Mouse (Mus musculus) lung, postnatal 0 days (tissue): Measurements from ENCODE around the gene Trap1. TPM values are rescaled to one million over a fixed set of nuclear protein-coding genes. Genes with fewer than 3 reads are reported as not detected.

ENCODE experiments used
- ATAC-seq: fragments of 200-750 bp; cut with Nextera tagmentation; 2 replicates; pipeline ENCODE4 v1.8.0; 2017; ENCODE audit warnings: moderate library complexity
- DNase-seq: peaks from one replicate; pipeline ENCODE4 v3.0.0-alpha.2; 2016; ENCODE audit warnings: low spot score
- H3K27ac ChIP-seq: fragments of 300-500 bp; sonication (generic); 2 replicates; pipeline ENCODE4 v1.5.1; 2014; ENCODE audit warnings: antibody characterized with exemption, mild to moderate bottlenecking, low read length, mixed read lengths
- H3K27me3 ChIP-seq: fragments of 300-500 bp; sonication (generic); replicated peaks from 2 replicates; pipeline ENCODE4 v1.6.1; 2014; ENCODE audit warnings: low read length, mixed read lengths; ENCODE audit not compliant: insufficient read depth
- H3K36me3 ChIP-seq: fragments of 300-500 bp; sonication (generic); 2 replicates; pipeline ENCODE4 v1.6.1; 2014; ENCODE audit warnings: low read length, mixed read lengths; ENCODE audit not compliant: insufficient read depth
- H3K4me1 ChIP-seq: fragments of 300-500 bp; sonication (generic); 2 replicates; pipeline ENCODE4 v1.6.1; 2014; ENCODE audit warnings: antibody characterized with exemption, low read depth, low read length, mixed read lengths; ENCODE audit not compliant: insufficient read depth
- H3K4me2 ChIP-seq: fragments of 300-500 bp; sonication (generic); replicated peaks from 2 replicates; pipeline ENCODE4 v1.6.1; 2014; ENCODE audit warnings: low read depth, mild to moderate bottlenecking, low read length, moderate library complexity, mixed read lengths
- H3K4me3 ChIP-seq: fragments of 300-500 bp; sonication (generic); 2 replicates; pipeline ENCODE4 v1.5.1; 2014; ENCODE audit warnings: low read depth, low read length
- H3K9ac ChIP-seq: fragments of 300-500 bp; sonication (generic); replicated peaks from 2 replicates; pipeline ENCODE4 v1.6.1; 2014; ENCODE audit warnings: low read depth, mild to moderate bottlenecking
- H3K9me3 ChIP-seq: fragments of 300-500 bp; sonication (generic); 2 replicates; pipeline ENCODE4 v1.6.1; 2016; ENCODE audit warnings: low read length, mixed read lengths
- CTCF ChIP-seq: IDR thresholded peaks from 2 replicates; pipeline ENCODE4 v1.5.1; 2016; ENCODE audit warnings: antibody characterized with exemption, mild to moderate bottlenecking
- EP300 ChIP-seq: IDR thresholded peaks from 2 replicates; pipeline ENCODE4 v1.6.1; 2016; ENCODE audit warnings: antibody characterized with exemption, mild to moderate bottlenecking, control low read depth
- WGBS: fragments of 180-500 bp; shearing (Covaris S2); extraction: QIAGEN DNeasy Blood & Tissue Kit; methylation state at CpG from one replicate; pipeline ENCODE4 v1.1.7; 2014; 5-methylcytosine and 5-hydroxymethylcytosine counted together
- polyA plus RNA-seq: library from polyadenylated mRNA; unstranded; fragments of >200 nt; fragmentation: Nextera tagmentation; extraction: Ambion mirVana; gene quantifications from 2 replicates; pipeline ENCODE4 v1.2.1, GENCODE M21; 2015

Gene Trap1
- polyA plus RNA-seq, 1 experiment from 2014 or later = 32.5 TPM

DNA sequence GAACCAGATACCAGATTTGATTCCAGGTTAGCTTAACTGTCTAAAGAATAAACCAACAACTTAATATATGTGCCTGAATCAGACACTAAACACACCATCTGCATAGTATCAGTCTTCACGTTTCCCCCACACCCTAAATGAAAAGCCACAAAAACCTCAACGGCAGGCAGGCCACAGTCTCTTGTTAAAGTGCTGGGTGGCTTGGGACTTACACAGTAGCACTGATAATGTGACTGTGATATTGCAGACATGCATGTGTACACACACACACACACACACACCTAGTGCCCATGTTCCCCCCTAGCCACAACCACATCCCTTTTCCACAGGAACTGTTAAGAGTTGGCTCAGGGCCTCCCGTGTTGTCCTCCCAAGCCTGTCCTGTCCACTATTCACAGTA lies 2.8 kb downstream of the Trap1 start:
- Histone ChIP-seq H3K36me3 (no peaks in the 10 kb centered on the region), H3K9me3 (no peaks in the 10 kb centered on the region), H3K4me3 (no peak overlapping the region), H3K27me3 (no peaks in the 10 kb centered on the region), H3K27ac (no peak overlapping the region), H3K4me1 (no peaks in the 10 kb centered on the region; the same call in 1 of the 2 replicates), H3K4me2 (no peak overlapping the region), H3K9ac (no peak overlapping the region)
- no peak for TF ChIP-seq CTCF
- TF ChIP-seq EP300 = no peak
- ATAC-seq (no peak), DNase-seq (no peak)
- WGBS = 68% methylated on average over 3 of the region's 3 CpGs

DNA sequence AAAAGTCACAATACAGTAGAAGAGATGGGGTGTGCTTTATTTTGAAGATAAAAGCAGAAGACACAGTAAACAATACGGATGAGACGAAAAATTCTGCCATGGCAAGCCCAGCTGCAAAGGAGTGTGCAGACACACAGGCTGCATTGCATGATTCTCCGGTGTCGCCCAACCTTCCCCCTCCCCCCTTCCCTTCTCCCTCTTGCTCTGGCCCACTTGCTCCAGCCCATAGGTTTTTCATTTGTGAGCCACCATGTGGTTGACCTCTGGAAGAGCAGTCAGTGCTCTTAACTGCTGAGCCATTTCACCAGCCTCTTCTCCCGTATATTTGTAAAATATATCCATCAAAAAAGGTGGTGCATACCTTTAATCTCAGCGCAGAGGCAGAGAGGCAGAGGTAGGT lies 3.3 kb downstream of the Trap1 start:
- no peaks in the 10 kb centered on the region; the same call in 1 of the 2 replicates for H3K4me1 ChIP-seq
- ATAC-seq = no peak
- no peak overlapping the region for H3K4me2 ChIP-seq
- no peaks in the 10 kb centered on the region for H3K36me3 ChIP-seq
- no peak for DNase-seq
- 48% methylated on average over 6 of the region's 6 CpGs for WGBS
- no peak overlapping the region for H3K9ac ChIP-seq
- no peak overlapping the region for H3K4me3 ChIP-seq
- no peaks in the 10 kb centered on the region for H3K9me3 ChIP-seq
- no peak overlapping the region for H3K27ac ChIP-seq
- TF ChIP-seq CTCF (no peak), EP300 (no peak)
- no peaks in the 10 kb centered on the region for H3K27me3 ChIP-seq

DNA sequence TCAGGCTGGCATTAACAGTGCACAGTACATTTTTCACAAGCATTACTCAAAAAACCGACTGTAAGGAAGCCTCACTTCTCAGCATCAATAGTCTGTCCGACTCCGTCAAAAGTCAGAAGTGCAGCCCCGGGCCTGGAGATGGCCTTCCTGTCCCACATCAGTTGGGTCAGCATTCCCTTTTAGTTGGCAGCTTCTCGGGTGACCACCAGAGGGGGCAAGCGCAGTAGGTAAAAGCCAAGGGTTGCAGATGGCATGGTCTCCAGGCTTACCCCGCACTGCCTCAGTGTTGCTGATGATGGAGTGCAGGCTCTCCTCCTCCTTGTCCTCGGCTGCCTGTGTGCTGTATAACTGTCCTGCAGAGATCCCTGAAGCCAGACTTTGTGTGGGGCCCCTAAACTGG lies 9.0 kb downstream of the Trap1 start:
- no peak overlapping the region for H3K27ac ChIP-seq
- H3K4me3 ChIP-seq = no peak overlapping the region
- H3K36me3 ChIP-seq = peaks cover 19% of the 10 kb centered on the region
- no peak overlapping the region for H3K9ac ChIP-seq
- ATAC-seq (peak; percentile 64), DNase-seq (peak; percentile 77)
- TF ChIP-seq CTCF (peak; percentile 86), EP300 (no peak)
- no peaks in the 10 kb centered on the region for H3K9me3 ChIP-seq
- no peaks in the 10 kb centered on the region for H3K27me3 ChIP-seq
- no peak overlapping the region for H3K4me2 ChIP-seq
- 46% methylated on average over 8 of the region's 8 CpGs for whole genome bisulfite sequencing
- no peaks in the 10 kb centered on the region for H3K4me1 ChIP-seq

DNA sequence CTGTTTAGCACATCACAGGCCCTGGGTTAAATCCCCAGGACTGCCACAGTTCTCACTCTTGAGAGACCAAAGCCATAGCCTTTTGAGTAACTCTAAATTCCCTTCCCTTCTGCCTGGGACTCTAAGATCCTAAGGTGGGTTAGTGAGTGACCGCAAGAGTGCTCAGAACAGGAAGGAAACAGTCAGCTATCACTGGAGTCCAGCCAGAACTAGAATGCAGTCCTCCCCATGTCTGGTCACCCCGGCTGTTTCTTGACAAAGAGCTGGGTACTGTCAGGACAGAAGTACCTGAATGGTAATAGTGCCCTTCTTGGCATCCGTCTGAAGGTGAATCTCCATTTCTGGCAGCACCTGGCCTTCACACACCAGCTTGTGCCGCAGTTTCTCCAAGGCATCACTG lies 12.7 kb downstream of the Trap1 start:
- Histone ChIP-seq H3K27me3 (no peaks in the 10 kb centered on the region), H3K9me3 (no peaks in the 10 kb centered on the region), H3K4me2 (no peak overlapping the region), H3K4me1 (no peaks in the 10 kb centered on the region), H3K9ac (no peak overlapping the region), H3K27ac (no peak overlapping the region), H3K36me3 (peaks cover 30% of the 10 kb centered on the region), H3K4me3 (no peak overlapping the region)
- ATAC-seq = no peak
- TF ChIP-seq CTCF = no peak
- TF ChIP-seq EP300 = no peak
- WGBS = 76% methylated on average over 4 of the region's 4 CpGs
- DNase-seq = no peak

DNA sequence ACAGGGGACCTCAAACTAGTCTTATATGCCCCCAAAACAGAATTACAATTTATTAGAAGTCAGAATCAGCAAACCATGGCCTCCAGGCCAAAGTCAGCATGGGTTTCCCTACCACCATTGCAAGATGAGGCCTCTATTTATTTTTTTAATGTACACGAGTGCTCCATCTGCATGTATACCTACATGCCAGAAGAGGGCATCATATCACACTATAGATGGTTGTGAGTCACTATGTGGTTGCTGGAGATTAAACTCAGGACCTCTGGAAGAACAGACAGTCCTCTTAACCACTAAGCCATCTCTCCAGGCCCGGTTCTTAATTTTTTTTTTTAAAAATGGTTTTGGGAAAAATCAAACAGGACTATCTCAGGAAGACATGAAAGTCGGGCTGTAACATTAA lies 23.8 kb downstream of the Trap1 start:
- no peaks in the 10 kb centered on the region for H3K4me1 ChIP-seq
- no peak overlapping the region for H3K27ac ChIP-seq
- peaks cover 18% of the 10 kb centered on the region; the same call in 1 of the 2 replicates for H3K36me3 ChIP-seq
- 83% methylated on average over 3 of the region's 3 CpGs for WGBS
- H3K9me3 ChIP-seq = no peaks in the 10 kb centered on the region
- H3K9ac ChIP-seq = no peak overlapping the region
- no peak overlapping the region for H3K4me3 ChIP-seq
- ATAC-seq (no peak), DNase-seq (no peak)
- no peak overlapping the region for H3K4me2 ChIP-seq
- no peaks in the 10 kb centered on the region for H3K27me3 ChIP-seq
- TF ChIP-seq EP300 = no peak
- TF ChIP-seq CTCF = no peak

DNA sequence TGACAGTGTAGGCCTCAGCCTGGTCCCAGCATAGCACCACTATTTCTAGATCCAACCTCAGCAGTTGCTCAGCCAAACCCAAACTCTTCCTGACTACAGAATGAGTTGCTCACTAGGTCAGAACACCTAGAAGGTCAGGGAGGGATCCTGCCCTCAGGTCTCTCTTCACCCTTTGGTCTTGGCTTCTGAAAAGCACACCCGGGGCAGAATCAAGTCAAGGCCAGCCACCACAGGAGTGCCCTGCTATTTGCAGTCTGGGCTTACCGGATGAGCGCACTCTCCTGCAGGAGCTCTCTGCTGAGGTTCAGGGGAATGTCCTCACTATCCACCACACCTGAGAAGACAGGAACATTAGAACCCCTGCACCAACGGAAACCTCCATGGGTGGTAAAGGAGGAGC lies 25.0 kb downstream of the Trap1 start:
- DNase-seq (no peak), ATAC-seq (no peak)
- no peaks in the 10 kb centered on the region for H3K27me3 ChIP-seq
- H3K9me3 ChIP-seq = no peaks in the 10 kb centered on the region
- H3K9ac ChIP-seq = no peak overlapping the region
- TF ChIP-seq CTCF (no peak), EP300 (no peak)
- H3K4me1 ChIP-seq = no peaks in the 10 kb centered on the region
- peaks cover 21% of the 10 kb centered on the region; the same call in 1 of the 2 replicates for H3K36me3 ChIP-seq
- 99% methylated on average over 4 of the region's 4 CpGs for WGBS
- no peak overlapping the region for H3K27ac ChIP-seq
- no peak overlapping the region for H3K4me2 ChIP-seq
- no peak overlapping the region for H3K4me3 ChIP-seq

DNA sequence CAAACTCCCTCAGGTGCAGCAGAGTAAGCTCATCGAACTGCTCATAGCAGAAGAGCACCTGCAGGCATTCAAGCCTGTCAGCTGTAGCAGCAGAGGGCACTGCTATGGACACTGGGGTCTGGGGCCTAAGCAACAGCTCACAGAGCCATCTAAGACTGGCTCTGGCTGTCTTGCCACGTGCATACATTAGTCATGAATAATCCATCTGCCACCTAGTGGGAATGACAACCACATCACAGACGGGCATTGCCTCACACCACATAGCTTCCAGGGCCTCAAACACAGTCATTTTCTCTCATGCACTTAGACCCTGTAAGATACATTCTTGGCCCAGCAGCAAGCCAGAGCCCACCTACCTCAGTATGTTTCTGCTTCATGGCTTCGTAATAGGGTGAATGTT lies 32.1 kb downstream of the Trap1 start:
- 83% methylated on average over 4 of the region's 4 CpGs for WGBS
- ATAC-seq = no peak
- no peaks in the 10 kb centered on the region for H3K9me3 ChIP-seq

More for the DNA sequence above, 32.1 kb downstream of the Trap1 start:
- Histone ChIP-seq H3K4me3 (no peak overlapping the region), H3K36me3 (0 out of 2 replicates have a peak, but pooled peaks cover 13% of the 10 kb centered on the region), H3K4me1 (no peaks in the 10 kb centered on the region), H3K27ac (no peak overlapping the region), H3K9ac (no peak overlapping the region), H3K27me3 (no peaks in the 10 kb centered on the region), H3K4me2 (no peak overlapping the region)
- no peak for DNase-seq
- TF ChIP-seq EP300 = no peak
- TF ChIP-seq CTCF = 0 out of 2 replicates have a peak, but pooled peaks have one; percentile 2
